Mouse (Mus musculus) macrophage (primary cell): Measurements from ENCODE around the gene Ntrk1. TPM values are rescaled to one million over a fixed set of nuclear protein-coding genes. Genes with fewer than 3 reads are reported as not detected.

Source experiments
- H3K27ac ChIP-seq: fragments of 350-480 bp; formaldehyde crosslinking; 2 replicates; pipeline ENCODE4 v1.9.0; 2021
- H3K36me3 ChIP-seq: fragments of 350-480 bp; formaldehyde crosslinking; 2 replicates; pipeline ENCODE4 v1.9.0; 2021; ENCODE audit errors: inconsistent target
- H3K4me3 ChIP-seq: fragments of 350-480 bp; formaldehyde crosslinking; 2 replicates; pipeline ENCODE4 v1.9.0; 2021; ENCODE audit errors: inconsistent target
- H3K79me2 ChIP-seq: fragments of 350-480 bp; formaldehyde crosslinking; 2 replicates; pipeline ENCODE4 v1.9.0; 2021; ENCODE audit errors: inconsistent target
- WGBS: methylation state at CpG from one replicate; pipeline ENCODE4 v1.1.7; 2026; ENCODE audit warnings: inconsistent platforms; ENCODE audit not compliant: missing documents; 5-methylcytosine and 5-hydroxymethylcytosine counted together
- polyA plus RNA-seq: library from polyadenylated mRNA; stranded (reverse); fragments of 250-400 nt; gene quantifications from 3 replicates; pipeline ENCODE4 v1.2.4, GENCODE M21; 2018; ENCODE audit warnings: inconsistent platforms

The Ntrk1 gene
- polyA plus RNA-seq, 1 experiment from 2014 or later = not detected

- Histone ChIP-seq H3K27ac (no peak overlapping the region), H3K4me3 (no peak overlapping the region), H3K79me2 (no peaks in the 10 kb centered on the region), H3K36me3 (no peaks in the 10 kb centered on the region)
- 2% methylated on average over 37 of the region's 37 CpGs for WGBS
These were observed 26.1 kb downstream of the Ntrk1 start for GRCm38 (mm10) chr3:87768844-87769243.

- no peaks in the 10 kb centered on the region for H3K36me3 ChIP-seq
- WGBS = 30% methylated on average over 6 of the region's 6 CpGs
- no peak overlapping the region for H3K27ac ChIP-seq
These were observed 26.5 kb downstream of the Ntrk1 start for GRCm38 (mm10) chr3:87768431-87768830.

GRCm38 (mm10) chr3:87767764-87768163 is 27.2 kb downstream of the Ntrk1 start:
- 63% methylated on average over 8 of the region's 8 CpGs for WGBS
- Histone ChIP-seq H3K79me2 (no peaks in the 10 kb centered on the region), H3K36me3 (no peaks in the 10 kb centered on the region), H3K27ac (no peak overlapping the region), H3K4me3 (no peak overlapping the region)

More at GRCm38 (mm10) chr3:87768431-87768830, 26.5 kb downstream of the Ntrk1 start:
- H3K79me2 ChIP-seq = no peaks in the 10 kb centered on the region
- no peak overlapping the region for H3K4me3 ChIP-seq

GRCm38 (mm10) chr3:87766284-87766667 is 28.7 kb downstream of the Ntrk1 start:
- Histone ChIP-seq H3K27ac (no peak overlapping the region), H3K79me2 (no peaks in the 10 kb centered on the region), H3K4me3 (no peak overlapping the region), H3K36me3 (no peaks in the 10 kb centered on the region)
- 91% methylated on average over 3 of the region's 3 CpGs for WGBS

GRCm38 (mm10) chr3:87765631-87766283 is 29.2 kb downstream of the Ntrk1 start:
- Histone ChIP-seq H3K4me3 (no peak overlapping the region), H3K27ac (no peak overlapping the region), H3K36me3 (no peaks in the 10 kb centered on the region), H3K79me2 (no peaks in the 10 kb centered on the region)
- 68% methylated on average over 5 of the region's 5 CpGs for WGBS

GRCm38 (mm10) chr3:87765091-87765490 is 29.9 kb downstream of the Ntrk1 start:
- no peak overlapping the region for H3K4me3 ChIP-seq
- no peak overlapping the region for H3K27ac ChIP-seq
- no peaks in the 10 kb centered on the region for H3K79me2 ChIP-seq
- WGBS = 6% methylated on average over 10 of the region's 10 CpGs
- no peaks in the 10 kb centered on the region for H3K36me3 ChIP-seq

- no peak overlapping the region for H3K4me3 ChIP-seq
- H3K36me3 ChIP-seq = no peaks in the 10 kb centered on the region
- 16% methylated on average over 10 of the region's 10 CpGs for WGBS
- H3K27ac ChIP-seq = no peak overlapping the region
- no peaks in the 10 kb centered on the region for H3K79me2 ChIP-seq
These were observed 30.5 kb downstream of the Ntrk1 start for GRCm38 (mm10) chr3:87764506-87764905.

- Histone ChIP-seq H3K4me3 (no peak overlapping the region), H3K79me2 (no peaks in the 10 kb centered on the region), H3K36me3 (no peaks in the 10 kb centered on the region), H3K27ac (no peak overlapping the region)
- 27% methylated on average over 12 of the region's 15 CpGs for WGBS
These were observed 31.2 kb downstream of the Ntrk1 start for GRCm38 (mm10) chr3:87763683-87764289.

GRCm38 (mm10) chr3:87763202-87763601 is 31.8 kb downstream of the Ntrk1 start:
- no peak overlapping the region for H3K4me3 ChIP-seq
- H3K27ac ChIP-seq = no peak overlapping the region
- no peaks in the 10 kb centered on the region for H3K36me3 ChIP-seq
- WGBS = 91% methylated on average over 4 of the region's 4 CpGs
- no peaks in the 10 kb centered on the region for H3K79me2 ChIP-seq

GRCm38 (mm10) chr3:87761408-87762375 is 33.3 kb downstream of the Ntrk1 start:
- Histone ChIP-seq H3K4me3 (no peak overlapping the region), H3K79me2 (no peaks in the 10 kb centered on the region), H3K36me3 (no peaks in the 10 kb centered on the region), H3K27ac (no peak overlapping the region)
- WGBS = 61% methylated on average over 20 of the region's 20 CpGs

GRCm38 (mm10) chr3:87758641-87759040 is 36.3 kb downstream of the Ntrk1 start:
- Histone ChIP-seq H3K4me3 (no peak overlapping the region), H3K36me3 (no peaks in the 10 kb centered on the region), H3K79me2 (no peaks in the 10 kb centered on the region), H3K27ac (no peak overlapping the region)
- WGBS = 59% methylated on average over 3 of the region's 5 CpGs

GRCm38 (mm10) chr3:87756488-87756887 is 38.5 kb downstream of the Ntrk1 start:
- H3K27ac ChIP-seq = no peak overlapping the region
- H3K36me3 ChIP-seq = no peaks in the 10 kb centered on the region
- WGBS = 92% methylated on average over 20 of the region's 20 CpGs
- H3K79me2 ChIP-seq = no peaks in the 10 kb centered on the region
- H3K4me3 ChIP-seq = no peak overlapping the region

GRCm38 (mm10) chr3:87755964-87756363 is 39.0 kb downstream of the Ntrk1 start:
- Histone ChIP-seq H3K4me3 (no peak overlapping the region), H3K79me2 (no peaks in the 10 kb centered on the region), H3K36me3 (no peaks in the 10 kb centered on the region), H3K27ac (no peak overlapping the region)
- WGBS = 25% methylated on average over 24 of the region's 24 CpGs

- Histone ChIP-seq H3K36me3 (no peaks in the 10 kb centered on the region), H3K4me3 (no peak overlapping the region), H3K27ac (no peak overlapping the region), H3K79me2 (no peaks in the 10 kb centered on the region)
- 94% methylated on average over 11 of the region's 13 CpGs for WGBS
These were observed 41.1 kb downstream of the Ntrk1 start for GRCm38 (mm10) chr3:87753829-87754228.

- Histone ChIP-seq H3K27ac (no peak overlapping the region), H3K36me3 (no peaks in the 10 kb centered on the region), H3K4me3 (no peak overlapping the region), H3K79me2 (no peaks in the 10 kb centered on the region)
- 93% methylated on average over 3 of the region's 3 CpGs for WGBS
These were observed 42.4 kb downstream of the Ntrk1 start for GRCm38 (mm10) chr3:87752567-87752966.
